Mouse (Mus musculus) E14TG2a.4 (cell line): ENCODE measurements at regions not wholly inside any gene's neighbourhood (a gene's known extent, or its start where the extent isn't known, plus 50 kb on each side); places are given as distances from the start of the nearest gene placed in this dataset.
"Not testable (repeated sequence)": the region's sequence is repeated elsewhere in the genome, so short reads cannot be mapped to it uniquely, and the experiment has no call there.

Source experiments
- H3K27me3 ChIP-seq: 2 replicates; pipeline ENCODE4 v1.6.1; 2014; ENCODE audit warnings: low read length, control low read depth; ENCODE audit not compliant: insufficient read depth
- H3K36me3 ChIP-seq: 2 replicates; pipeline ENCODE4 v1.6.1; 2014; ENCODE audit warnings: low read length, control low read depth; ENCODE audit not compliant: insufficient read depth
- H3K4me1 ChIP-seq: replicated peaks from 2 replicates; pipeline ENCODE4 v1.6.1; 2014; ENCODE audit warnings: low read depth, low read length, control low read depth
- H3K4me3 ChIP-seq: replicated peaks from 2 replicates; pipeline ENCODE4 v1.5.1; 2014; ENCODE audit warnings: mild to moderate bottlenecking, low read length
- H3K9me3 ChIP-seq: 2 replicates; pipeline ENCODE4 v1.6.1; 2014; ENCODE audit warnings: low read length, control low read depth
- CTCF ChIP-seq: conservative IDR thresholded peaks from 2 replicates; pipeline ENCODE4 v1.5.1; 2014; ENCODE audit warnings: low read length
- NANOG ChIP-seq: IDR thresholded peaks from 2 replicates; pipeline ENCODE4 v1.6.1; 2014; ENCODE audit warnings: borderline replicate concordance, low read length, mixed read lengths
- POU5F1 ChIP-seq: IDR thresholded peaks from 2 replicates; pipeline ENCODE4 v1.6.1; 2014; ENCODE audit warnings: low read length, borderline replicate concordance

- Histone ChIP-seq H3K36me3 (no peaks in the 10 kb centered on the region), H3K9me3 (no peaks in the 10 kb centered on the region), H3K4me1 (no peaks in the 10 kb centered on the region; the same call in 1 of the 2 replicates), H3K27me3 (no peaks in the 10 kb centered on the region), H3K4me3 (no peak overlapping the region)
- no peak for TF ChIP-seq POU5F1
- TF ChIP-seq NANOG, result no peak
- peak; percentile 58 for TF ChIP-seq CTCF
These were observed 66.7 kb upstream of the Chmp2b start for GRCm38 (mm10) chr16:65629186-65629585.

- no peaks in the 10 kb centered on the region; the same call in 1 of the 2 replicates for H3K4me1 ChIP-seq
- no peak overlapping the region for H3K4me3 ChIP-seq
- H3K36me3 ChIP-seq, result no peaks in the 10 kb centered on the region
- peak; percentile 53 for TF ChIP-seq CTCF
- TF ChIP-seq POU5F1, result no peak
- no peak for TF ChIP-seq NANOG
- no peaks in the 10 kb centered on the region for H3K27me3 ChIP-seq
- no peaks in the 10 kb centered on the region for H3K9me3 ChIP-seq
These were observed 69.2 kb upstream of the Chmp2b start for GRCm38 (mm10) chr16:65631680-65632079.

GRCm38 (mm10) chr16:65646741-65647140, 84.2 kb upstream of the Chmp2b start:
- H3K9me3 ChIP-seq, result peaks cover 13% of the 10 kb centered on the region
- H3K27me3 ChIP-seq, H3K36me3 ChIP-seq, H3K4me3 ChIP-seq: not testable (repeated sequence)
- peaks cover 37% of the 10 kb centered on the region for H3K4me1 ChIP-seq

- H3K27me3 ChIP-seq, result no peaks in the 10 kb centered on the region
- no peaks in the 10 kb centered on the region for H3K36me3 ChIP-seq
- no peak overlapping the region for H3K4me3 ChIP-seq
- peaks cover 13% of the 10 kb centered on the region for H3K9me3 ChIP-seq
- no peak for TF ChIP-seq POU5F1
- peak; percentile 22; the same call in 1 of the 2 replicates for TF ChIP-seq NANOG
- peaks cover 40% of the 10 kb centered on the region for H3K4me1 ChIP-seq
These were observed 86.5 kb upstream of the Chmp2b start for GRCm38 (mm10) chr16:65649061-65649460.

GRCm38 (mm10) chr16:65655490-65655889, 93.0 kb upstream of the Chmp2b start:
- Histone ChIP-seq H3K9me3 (no peaks in the 10 kb centered on the region), H3K4me1 (peaks cover 12% of the 10 kb centered on the region), H3K4me3 (no peak overlapping the region), H3K36me3 (no peaks in the 10 kb centered on the region), H3K27me3 (no peaks in the 10 kb centered on the region)
- TF ChIP-seq POU5F1 (no peak), NANOG (no peak), CTCF (no peak)

- no peaks in the 10 kb centered on the region for H3K36me3 ChIP-seq
- no peak for TF ChIP-seq CTCF
- no peak for TF ChIP-seq NANOG
- TF ChIP-seq POU5F1, result no peak
- H3K27me3 ChIP-seq, result no peaks in the 10 kb centered on the region
- H3K4me3 ChIP-seq, result no peak overlapping the region
- H3K9me3 ChIP-seq, result no peaks in the 10 kb centered on the region
- H3K4me1 ChIP-seq, result no peaks in the 10 kb centered on the region
These were observed 95.3 kb upstream of the Chmp2b start for GRCm38 (mm10) chr16:65657829-65658228.

- H3K4me3 ChIP-seq, result no peak overlapping the region
- H3K4me1 ChIP-seq, result no peaks in the 10 kb centered on the region
- no peaks in the 10 kb centered on the region for H3K9me3 ChIP-seq
- no peaks in the 10 kb centered on the region for H3K27me3 ChIP-seq
- TF ChIP-seq CTCF, result peak; percentile 77
- TF ChIP-seq NANOG, result no peak
- no peaks in the 10 kb centered on the region for H3K36me3 ChIP-seq
These were observed 102.3 kb upstream of the Chmp2b start for GRCm38 (mm10) chr16:65664787-65665186.

- TF ChIP-seq POU5F1, result no peak
- Histone ChIP-seq H3K27me3 (no peaks in the 10 kb centered on the region), H3K4me1 (no peaks in the 10 kb centered on the region), H3K36me3 (no peaks in the 10 kb centered on the region), H3K4me3 (no peak overlapping the region), H3K9me3 (no peaks in the 10 kb centered on the region)
These were observed 109.6 kb upstream of the Chmp2b start for GRCm38 (mm10) chr16:65672116-65672515.

- no peaks in the 10 kb centered on the region for H3K4me1 ChIP-seq
- H3K9me3 ChIP-seq, result no peaks in the 10 kb centered on the region
- H3K27me3 ChIP-seq, result no peaks in the 10 kb centered on the region
- H3K4me3 ChIP-seq, result no peak overlapping the region
- TF ChIP-seq POU5F1 (no peak), CTCF (no peak), NANOG (no peak)
- no peaks in the 10 kb centered on the region for H3K36me3 ChIP-seq
These were observed 120.6 kb upstream of the Chmp2b start for GRCm38 (mm10) chr16:65683089-65683488.
